In the genomic region with DNA sequence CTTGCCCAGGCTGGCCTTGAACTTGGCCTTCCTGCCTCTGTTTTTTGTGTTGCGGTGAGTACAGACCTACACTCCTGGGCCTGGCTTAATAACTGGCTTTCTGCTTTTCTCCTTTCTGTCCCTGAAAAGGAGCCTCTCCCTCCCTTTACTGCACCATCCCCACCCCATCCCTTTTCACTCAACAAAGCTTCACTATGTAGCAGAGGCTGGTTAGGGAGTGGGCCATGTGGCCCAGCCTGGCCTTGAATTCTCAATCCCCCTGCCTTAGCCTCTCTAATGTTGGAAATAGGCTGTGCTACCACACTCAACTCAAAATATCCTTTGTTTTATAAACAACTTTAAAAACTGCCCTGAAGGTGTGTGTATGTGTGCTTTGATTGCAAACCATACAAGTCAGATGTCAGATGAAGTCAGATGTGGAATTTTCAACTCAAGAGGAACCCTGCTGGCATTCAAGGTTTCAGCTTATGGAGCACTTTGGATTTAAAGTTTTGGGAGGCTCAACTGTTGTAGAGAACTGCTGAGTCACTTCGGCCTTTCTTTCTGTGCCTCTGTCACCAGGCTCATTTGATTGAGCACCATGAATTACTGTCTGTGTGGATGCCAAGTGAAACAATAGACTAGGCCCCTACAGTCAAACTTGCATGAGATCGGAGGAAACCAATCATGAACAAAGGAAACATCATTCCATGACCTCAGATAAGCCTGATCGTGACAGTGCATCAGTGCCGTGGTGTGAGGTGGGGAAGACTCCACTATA, we compare ENCODE assay signal across 23 mouse cellular contexts. TPM values are rescaled to one million over a fixed set of nuclear protein-coding genes. Genes with fewer than 3 reads are reported as not detected.
DNase-seq lines count a peak whose midpoint lies in the region; ATAC-seq and TF ChIP-seq lines count a peak whose summit lies in the region.
"Had no signal": no experiment of that assay in that cellular context is flagged by ENCODE, and none has a peak within 500 bp of the region (broad histone marks: within the 10 kb centered on the region; RNA-seq: fewer than 3 reads in every experiment).

No protein-coding gene starts in this region.

- in situ Hi-C loops in ES-E14 (cut with MboI; ENCODE audit: low sequenced_read_pairs in 2 of 2, unreplicated experiment in 2 of 2) = no loop called here

- WGBS in liver, embryonic 13.5 days (ENCODE audit: insufficient replicate concordance) = 67% methylated on average over 5 of the region's 5 CpGs

- H3K4me3 ChIP-seq in liver, embryonic 13.5 days (replicated peaks) = no peak overlapping the region
- H3K4me3 ChIP-seq in ES-E14 (ENCODE audit: insufficient read depth in 1 of 2, low read depth in 1 of 2, low read length in 2 of 2, poor library complexity in 1 of 2, severe bottlenecking in 1 of 2) = no peak overlapping the region
- H3K4me3 ChIP-seq: embryonic facial prominence, embryonic 10.5 days; heart, embryonic 12.5 days; hindbrain, embryonic 13.5 days; limb, embryonic 13.5 days; stomach, embryonic 15.5 days had no signal

- ATAC-seq in liver, embryonic 13.5 days (ENCODE audit: low read depth) = no peak
- ATAC-seq: activated CD4-positive, CD25-positive, alpha-beta regulatory T cell, adult 4 months; inflammation-experienced regulatory T-cells, adult 6 months; midbrain, embryonic 16.5 days had no signal

- H3K27me3 ChIP-seq in liver, embryonic 13.5 days = no peaks in the 10 kb centered on the region
- H3K27me3 ChIP-seq: heart, embryonic 12.5 days; hindbrain, embryonic 13.5 days; limb, embryonic 13.5 days; stomach, embryonic 15.5 days had no signal

- H3K36me3 ChIP-seq in liver, embryonic 13.5 days = no peaks in the 10 kb centered on the region
- peaks cover 16% of the 10 kb centered on the region for H3K36me3 ChIP-seq in ES-E14 (ENCODE audit: control insufficient read depth, insufficient read depth, low read length, poor library complexity, severe bottlenecking)
- H3K36me3 ChIP-seq: embryonic facial prominence, embryonic 10.5 days; limb, embryonic 13.5 days had no signal

- H3K9ac ChIP-seq in liver, embryonic 13.5 days = no peak overlapping the region
- no peak overlapping the region for H3K9ac ChIP-seq in ES-E14 (ENCODE audit: insufficient read depth, low read depth, low read length, poor library complexity, severe bottlenecking)
- H3K9ac ChIP-seq: heart, embryonic 12.5 days; hindbrain, embryonic 13.5 days; limb, embryonic 13.5 days; liver, postnatal 0 days; stomach, embryonic 15.5 days had no signal

- DNase-seq in liver, embryonic 13.5 days = no peak
- DNase-seq in liver (no peak), ES-E14 (ENCODE audit: low read depth, low spot score) (no peak), ZHBTc4 (ENCODE audit: low read depth, low spot score) (peak; percentile 87)
- no peak for DNase-seq in kidney, adult 18-20 months
- no peak for DNase-seq in thymus, postnatal 4 days
- DNase-seq in left cerebral cortex, postnatal 4 days = no peak
- DNase-seq: adrenal gland, postnatal 25 days; cerebellum, adult 8-10 months; kidney, adult 9 months; kidney, postnatal 36 days; layer of hippocampus, adult 9-11 months; liver, postnatal 0 days; lung, postnatal 14 days; right cerebral cortex, postnatal 25 days had no signal

- no peak overlapping the region for H3K4me2 ChIP-seq in liver, embryonic 13.5 days
- H3K4me2 ChIP-seq: heart, embryonic 12.5 days; hindbrain, embryonic 13.5 days; limb, embryonic 13.5 days; stomach, embryonic 15.5 days had no signal

- H3K4me1 ChIP-seq in liver, embryonic 13.5 days (replicated peaks) = peaks cover 11% of the 10 kb centered on the region
- H3K4me1 ChIP-seq in ES-E14 (ENCODE audit: control insufficient read depth in 2 of 2, insufficient read depth in 2 of 2, low read length in 2 of 2, poor library complexity in 1 of 2) = peaks cover 3 to 16% of the 10 kb centered on the region in 2 experiments; a peak in 2 of 4 replicates
- H3K4me1 ChIP-seq: embryonic facial prominence, embryonic 10.5 days; heart, embryonic 12.5 days; hindbrain, embryonic 13.5 days; limb, embryonic 13.5 days; stomach, embryonic 15.5 days had no signal

- intact Hi-C loops in left cerebral cortex, postnatal 4 days (cut with DNase I) = no loop called here

- no peaks in the 10 kb centered on the region for H3K9me3 ChIP-seq in liver, embryonic 13.5 days (replicated peaks)
- H3K9me3 ChIP-seq in ES-E14 (ENCODE audit: control insufficient read depth, insufficient read depth, low read depth, low read length) = no peaks in the 10 kb centered on the region
- H3K9me3 ChIP-seq: embryonic facial prominence, embryonic 10.5 days; limb, embryonic 13.5 days; stomach, embryonic 15.5 days had no signal

- peak overlapping the region; percentile 25; the same call in 1 of the 2 replicates for H3K27ac ChIP-seq in liver, embryonic 13.5 days
- peak overlapping the region; percentile 88 for H3K27ac ChIP-seq in ES-E14 (ENCODE audit: insufficient read depth, low read depth, low read length, poor library complexity, severe bottlenecking)
- H3K27ac ChIP-seq: embryonic facial prominence, embryonic 10.5 days; hindbrain, embryonic 13.5 days; limb, embryonic 13.5 days; stomach, embryonic 15.5 days had no signal

TF ChIP-seq in ES-E14, 5 proteins besides CTCF, POLR2A, EP300 and RAD21:
- TF ChIP-seq CHD2 (IDR thresholded peaks at IDR 0.05; ENCODE audit: low read depth, low read length) = 0 out of 2 replicates have a peak, but pooled peaks have one; percentile 17
- TF ChIP-seq MAFK (IDR thresholded peaks at IDR 0.05; ENCODE audit: insufficient read depth, low read depth, low read length) = peak; percentile 94
- no peak for TF ChIP-seq ZNF384 (IDR thresholded peaks at IDR 0.05; ENCODE audit: low read depth, low read length)

RNA-seq across cellular contexts. Expression of a gene that starts 28.1 kb away (rescaled TPM):
- 1.3 and 1.6 TPM in 2 replicates for polyA plus RNA-seq in liver, embryonic 13.5 days (2015; fragmentation: Nextera tagmentation; extraction: Ambion mirVana)
- total RNA-seq in ES-E14 (2012; rRNA removed) = 90.8 and 173 TPM in 2 replicates
- 10 to 100 TPM; 44.2 to 46.4 TPM for total RNA-seq in left cerebral cortex, postnatal 4 days (2021)
